Mouse (Mus musculus) left cerebral cortex, adult 18-20 months (tissue): ENCODE data around the gene Tjap1. TPM values are rescaled to one million over a fixed set of nuclear protein-coding genes. Genes with fewer than 3 reads are reported as not detected.
A peak's percentile ranks its signal among the peaks of the same experiment; 100 is the strongest.

ENCODE experiments used
- DNase-seq, 2 experiments: peaks; one replicate each; pipeline ENCODE4 v3.0.0; 2021 to 2022; ENCODE audit warnings: low spot score in 2 of 2, mixed read lengths in 1 of 2
- total RNA-seq, 2 experiments: library from RNA; stranded (reverse); gene quantifications; 2 replicates each; pipeline ENCODE4 v1.2.3; 2021

Gene Tjap1
- total RNA-seq, 2 experiments from 2014 or later, result 37.7 to 48.9 TPM

- no peak for DNase-seq
Observed at GRCm38 (mm10) chr17:46283911-46284310, 1.1 kb upstream of the Tjap1 start.

- no peak for DNase-seq
Observed at GRCm38 (mm10) chr17:46283140-46283539, 314 bp upstream of the Tjap1 start.

GRCm38 (mm10) chr17:46278011-46278765, 4.6 kb downstream of the Tjap1 start:
- no peak for DNase-seq

- DNase-seq, result no peak
Observed at GRCm38 (mm10) chr17:46277586-46277985, 5.2 kb downstream of the Tjap1 start.

GRCm38 (mm10) chr17:46275506-46275905, 7.3 kb downstream of the Tjap1 start:
- DNase-seq, result no peak

GRCm38 (mm10) chr17:46275034-46275433, 7.8 kb downstream of the Tjap1 start:
- DNase-seq, result no peak

GRCm38 (mm10) chr17:46274465-46274864, 8.4 kb downstream of the Tjap1 start:
- no peak for DNase-seq

- peak in 1 of 2 experiments; percentile 57 for DNase-seq
Observed at GRCm38 (mm10) chr17:46273803-46274236, 9.0 kb downstream of the Tjap1 start.

- DNase-seq, result no peak
Observed at GRCm38 (mm10) chr17:46272675-46273074, 10.2 kb downstream of the Tjap1 start.

- no peak for DNase-seq
Observed at GRCm38 (mm10) chr17:46272058-46272457, 10.8 kb downstream of the Tjap1 start.

- DNase-seq, result no peak
Observed at GRCm38 (mm10) chr17:46269771-46270534, 12.9 kb downstream of the Tjap1 start.

- no peak for DNase-seq
Observed at GRCm38 (mm10) chr17:46268026-46268720, 14.7 kb downstream of the Tjap1 start.

- no peak for DNase-seq
Observed at GRCm38 (mm10) chr17:46267511-46267910, 15.3 kb downstream of the Tjap1 start.

- DNase-seq, result no peak
Observed at GRCm38 (mm10) chr17:46266986-46267385, 15.8 kb downstream of the Tjap1 start.

GRCm38 (mm10) chr17:46265918-46266618, 16.8 kb downstream of the Tjap1 start:
- peak; percentile 84 to 87 for DNase-seq

GRCm38 (mm10) chr17:46265502-46265901, 17.3 kb downstream of the Tjap1 start:
- no peak for DNase-seq

GRCm38 (mm10) chr17:46262201-46262694, 20.6 kb downstream of the Tjap1 start:
- DNase-seq, result no peak

- DNase-seq, result no peak
Observed at GRCm38 (mm10) chr17:46259675-46260074, 23.2 kb downstream of the Tjap1 start.

- DNase-seq, result no peak
Observed at GRCm38 (mm10) chr17:46258279-46259053, 24.4 kb downstream of the Tjap1 start.

GRCm38 (mm10) chr17:46255147-46255546, 27.7 kb downstream of the Tjap1 start:
- DNase-seq, result no peak
